Mouse (Mus musculus): ENCODE measurements around the gene 2900026A02Rik.

- TF ChIP-seq CTCF (IDR thresholded peaks at IDR 0.05; ENCODE audit: low read depth, low read length), result no peak
- TF ChIP-seq TAL1 (conservative IDR thresholded peaks at IDR 0.05; ENCODE audit: low read depth, low read length), result no peak
- TF ChIP-seq GATA1 (IDR thresholded peaks at IDR 0.05; ENCODE audit: borderline replicate concordance, low read length), result no peak
Measured at GRCm38 (mm10) chr5:113090750-113091149, 130.3 kb downstream of the 2900026A02Rik start.
